Mouse (Mus musculus): Measurements from ENCODE around the gene Rnf144b.

Rnf144b gene

GRCm38 (mm10) chr13:47122537-47123430 lies at the start of gene Rnf144b:
TSS of gene Rnf144b (plus strand) at chr13:47122656.
- peak; percentile 63 to 76 for DNase-seq

GRCm38 (mm10) chr13:47076156-47076555 lies 46.3 kb upstream of the Rnf144b start:
- no peak for DNase-seq

GRCm38 (mm10) chr13:47077367-47077766 lies 45.1 kb upstream of the Rnf144b start:
- no peak for DNase-seq

- DNase-seq = no peak
These were observed 43.7 kb upstream of the Rnf144b start for GRCm38 (mm10) chr13:47078799-47079198.

- no peak for DNase-seq
These were observed 41.5 kb upstream of the Rnf144b start for GRCm38 (mm10) chr13:47080905-47081505.

GRCm38 (mm10) chr13:47088433-47088832 lies 34.0 kb upstream of the Rnf144b start:
- DNase-seq = no peak

- no peak for DNase-seq
These were observed 33.2 kb upstream of the Rnf144b start for GRCm38 (mm10) chr13:47089271-47089670.

- no peak for DNase-seq
These were observed 28.7 kb upstream of the Rnf144b start for GRCm38 (mm10) chr13:47093791-47094190.

GRCm38 (mm10) chr13:47096591-47096990 lies 25.9 kb upstream of the Rnf144b start:
- no peak for DNase-seq

GRCm38 (mm10) chr13:47099265-47099664 lies 23.2 kb upstream of the Rnf144b start:
- no peak for DNase-seq

GRCm38 (mm10) chr13:47100587-47100986 lies 21.9 kb upstream of the Rnf144b start:
- no peak for DNase-seq

- DNase-seq = peak; percentile 15 to 18
These were observed 18.3 kb upstream of the Rnf144b start for GRCm38 (mm10) chr13:47104146-47104545.

GRCm38 (mm10) chr13:47104856-47105541 lies 17.5 kb upstream of the Rnf144b start:
- DNase-seq = peak; percentile 70 to 80

GRCm38 (mm10) chr13:47105711-47106579 lies 16.5 kb upstream of the Rnf144b start, which contains the start of gene Dek:
TSS of gene Dek (minus strand) at chr13:47106201.
- DNase-seq = peak; percentile 87 to 94

GRCm38 (mm10) chr13:47106580-47106888 lies 15.9 kb upstream of the Rnf144b start:
- no peak for DNase-seq

- DNase-seq = no peak
These were observed 13.2 kb upstream of the Rnf144b start for GRCm38 (mm10) chr13:47109239-47109638.

- no peak for DNase-seq
These were observed 11.3 kb upstream of the Rnf144b start for GRCm38 (mm10) chr13:47111185-47111584.

GRCm38 (mm10) chr13:47112056-47112455 lies 10.4 kb upstream of the Rnf144b start:
- DNase-seq = no peak

- DNase-seq = no peak
These were observed 9.5 kb upstream of the Rnf144b start for GRCm38 (mm10) chr13:47112924-47113323.

GRCm38 (mm10) chr13:47116000-47116399 lies 6.5 kb upstream of the Rnf144b start:
- DNase-seq = no peak

- peak in 1 of 2 experiments; percentile 27 for DNase-seq
These were observed 1.0 kb upstream of the Rnf144b start for GRCm38 (mm10) chr13:47121333-47121889.

- DNase-seq = peak in 1 of 2 experiments; percentile 47
These were observed 2.0 kb downstream of the Rnf144b start for GRCm38 (mm10) chr13:47124449-47124848.

Measured in kidney, postnatal 4 days (tissue).